Mouse (Mus musculus) CH12.LX (cell line): Measurements from ENCODE around the gene Fam3b.

ENCODE experiments used
- CTCF ChIP-seq, 2 experiments: IDR thresholded peaks in 1 of 2; conservative IDR thresholded peaks in 1 of 2; 2 replicates each; pipeline ENCODE4 v1.5.1; 2011 to 2012; ENCODE audit warnings: low read depth in 2 of 2, low read length in 2 of 2, improper control_type of control experiment in 1 of 2, inconsistent platforms in 1 of 2, mild to moderate bottlenecking in 1 of 2, moderate library complexity in 1 of 2
- E2F4 ChIP-seq: IDR thresholded peaks from 2 replicates; pipeline ENCODE4 v1.6.1; 2011; ENCODE audit warnings: low read depth, low read length, improper control_type of control experiment; ENCODE audit not compliant: insufficient replicate concordance
- EP300 ChIP-seq: IDR thresholded peaks from 2 replicates; pipeline ENCODE4 v1.6.1; 2011; ENCODE audit warnings: low read length, improper control_type of control experiment
- MAX ChIP-seq: IDR thresholded peaks from 2 replicates; pipeline ENCODE4 v1.6.1; 2011; ENCODE audit warnings: low read length, improper control_type of control experiment
- MXI1 ChIP-seq: IDR thresholded peaks from 2 replicates; pipeline ENCODE4 v1.6.1; 2011; ENCODE audit warnings: mild to moderate bottlenecking, low read depth, low read length, improper control_type of control experiment
- NELFE ChIP-seq: IDR thresholded peaks from 2 replicates; pipeline ENCODE4 v1.6.1; 2011; ENCODE audit warnings: low read depth, low read length, improper control_type of control experiment
- UBTF ChIP-seq: IDR thresholded peaks from 2 replicates; pipeline ENCODE4 v1.6.1; 2012; ENCODE audit warnings: low read depth, mild to moderate bottlenecking, inconsistent platforms, low read length, improper control_type of control experiment, moderate library complexity
- USF1 ChIP-seq: IDR thresholded peaks from 2 replicates; pipeline ENCODE4 v1.6.1; 2014; ENCODE audit warnings: low read depth, mild to moderate bottlenecking, inconsistent platforms, low read length, improper control_type of control experiment

DNA sequence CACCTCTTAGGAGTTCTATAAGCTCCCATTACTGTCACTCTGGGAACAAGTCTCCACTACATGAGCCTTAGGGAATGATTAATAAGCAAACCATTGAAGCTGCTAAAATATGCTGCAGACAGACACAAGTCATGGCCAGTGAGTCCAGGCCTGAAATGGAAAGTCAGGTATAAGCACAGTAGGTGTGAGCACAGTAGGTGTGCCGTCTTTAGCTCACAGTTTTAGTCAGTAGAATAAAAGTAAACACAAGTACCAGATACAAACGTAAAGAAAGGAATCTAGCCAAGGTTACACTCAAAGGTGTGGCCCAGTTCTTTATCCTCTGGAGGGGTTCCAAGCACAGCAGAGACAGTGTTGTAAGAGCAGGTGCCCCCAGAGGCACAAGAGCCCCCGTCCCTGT lies 47.1 kb downstream of the Fam3b start:
- TF ChIP-seq USF1 (no peak), NELFE (no peak), MXI1 (no peak), CTCF (conservative IDR thresholded peaks at IDR 0.05 in 1 of 2, IDR thresholded peaks at IDR 0.05 in 1 of 2; ENCODE audit: low read depth in 2 of 2, low read length in 2 of 2) (no peak), UBTF (no peak), MAX (no peak), E2F4 (no peak), EP300 (no peak)
